ENCODE assay signal across 7 mouse cellular contexts in the genomic region with DNA sequence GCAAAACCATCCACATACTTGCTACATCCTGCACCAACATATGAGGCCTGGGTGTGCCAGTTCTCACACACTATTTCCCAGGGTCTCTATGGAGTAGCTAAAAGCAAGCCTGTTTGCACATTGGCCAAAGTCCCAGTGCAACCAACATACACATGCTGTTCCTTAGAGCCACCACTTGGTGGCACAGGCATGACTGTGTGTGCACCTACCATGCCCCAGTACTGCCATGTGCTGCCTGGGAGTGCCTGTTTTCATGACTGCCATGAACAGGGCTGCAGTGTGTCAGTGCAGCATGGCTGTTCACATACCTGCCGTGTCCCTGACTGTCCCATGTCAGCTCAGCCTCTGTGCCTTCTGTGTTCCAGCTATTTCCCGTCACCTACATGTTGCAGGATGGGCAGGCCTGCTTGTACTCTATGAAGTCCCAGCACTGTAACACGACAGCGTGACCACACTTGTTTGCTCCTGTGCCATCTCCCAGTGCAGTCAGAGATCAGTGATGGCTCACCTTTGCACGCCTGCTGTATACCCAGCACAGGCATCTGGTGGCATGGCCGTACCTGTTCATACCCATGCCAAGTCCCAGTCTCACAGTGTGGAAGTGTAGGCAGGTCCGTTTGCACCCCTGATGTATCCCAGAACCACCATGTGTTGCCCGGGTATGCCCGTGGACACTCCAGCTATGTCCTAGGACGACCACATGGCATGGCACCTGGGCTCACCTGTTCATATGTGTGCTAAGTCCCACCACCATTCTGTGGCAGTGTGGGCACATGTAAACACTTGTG. TPM values are rescaled to one million over a fixed set of nuclear protein-coding genes. Genes with fewer than 3 reads are reported as not detected.
DNase-seq lines count a peak whose midpoint lies in the region; ATAC-seq and TF ChIP-seq lines count a peak whose summit lies in the region.

No protein-coding gene starts in this region.

- TF ChIP-seq POLR2A in limb, embryonic 14.5 days (IDR thresholded peaks at IDR 0.05; ENCODE audit: borderline replicate concordance, extremely low read depth, insufficient read depth, insufficient read length): no peak

- intact Hi-C loops in gastrocnemius, postnatal 14 days (cut with DNase I; ENCODE audit: low total_unique reads): loop anchor here (5.0 kb wide), 1 partner anchor 215 kb away; no protein-coding TSS in a partner anchor

- no peaks in the 10 kb centered on the region for H3K4me1 ChIP-seq in neural tube, embryonic 11.5 days (ENCODE audit: control insufficient read depth, insufficient read depth, low read length)
- peaks cover 7% of the 10 kb centered on the region for H3K4me1 ChIP-seq in forebrain, embryonic 16.5 days (replicated peaks; ENCODE audit: control insufficient read depth, insufficient read depth, low read length)
- H3K4me1 ChIP-seq in limb, embryonic 14.5 days (ENCODE audit: control insufficient read depth, insufficient read depth, low read length): no peaks in the 10 kb centered on the region
- H3K4me1 ChIP-seq in midbrain, postnatal 0 days (ENCODE audit: insufficient read depth, low read length): no peaks in the 10 kb centered on the region

- peak; percentile 56 for DNase-seq in neural tube, embryonic 11.5 days (ENCODE audit: low spot score)
- no peak for DNase-seq in neural tube, embryonic 10.5 days (ENCODE audit: extremely low spot score, low spot score)
- peak; percentile 50 for DNase-seq in adipocyte (ENCODE audit: low spot score)
- DNase-seq in limb, embryonic 14.5 days (ENCODE audit: low spot score): peak; percentile 52
- peak; percentile 79 for DNase-seq in midbrain, postnatal 0 days (ENCODE audit: low spot score)
- DNase-seq in gastrocnemius, postnatal 14 days: no peak

- ATAC-seq in neural tube, embryonic 11.5 days (ENCODE audit: insufficient read depth, low FRiP score, low TSS enrichment): peak; percentile 56
- peak; percentile 55 for ATAC-seq in forebrain, embryonic 16.5 days
- no peak; the same call in 1 of the 2 replicates for ATAC-seq in limb, embryonic 14.5 days (ENCODE audit: low FRiP score, low read depth)
- ATAC-seq in midbrain, postnatal 0 days (ENCODE audit: low FRiP score): no peak

- TF ChIP-seq CTCF in midbrain, postnatal 0 days (IDR thresholded peaks at IDR 0.05): peak; percentile 79

- no peak overlapping the region for H3K4me2 ChIP-seq in neural tube, embryonic 11.5 days (ENCODE audit: low read depth)
- no peak overlapping the region for H3K4me2 ChIP-seq in forebrain, embryonic 16.5 days (ENCODE audit: low read length)
- no peak overlapping the region for H3K4me2 ChIP-seq in limb, embryonic 14.5 days (replicated peaks; ENCODE audit: low read depth, low read length, severe bottlenecking)
- H3K4me2 ChIP-seq in midbrain, postnatal 0 days (ENCODE audit: low read depth, low read length, poor library complexity, severe bottlenecking): no peak overlapping the region

- H3K4me3 ChIP-seq in neural tube, embryonic 11.5 days (ENCODE audit: low read depth, low read length): no peak overlapping the region
- H3K4me3 ChIP-seq in forebrain, embryonic 16.5 days (replicated peaks; ENCODE audit: low read length): no peak overlapping the region
- no peak overlapping the region for H3K4me3 ChIP-seq in limb, embryonic 14.5 days (replicated peaks; ENCODE audit: low read length)
- H3K4me3 ChIP-seq in midbrain, postnatal 0 days (ENCODE audit: low read depth, low read length): no peak overlapping the region

- 79% methylated on average over 10 of the region's 10 CpGs for WGBS in neural tube, embryonic 11.5 days
- 80% methylated on average over 10 of the region's 10 CpGs for WGBS in forebrain, embryonic 16.5 days
- 78% methylated on average over 10 of the region's 10 CpGs for WGBS in limb, embryonic 14.5 days
- WGBS in midbrain, postnatal 0 days: 79% methylated on average over 10 of the region's 10 CpGs

- H3K36me3 ChIP-seq in neural tube, embryonic 11.5 days (ENCODE audit: control insufficient read depth, insufficient read depth, low read length): no peaks in the 10 kb centered on the region
- H3K36me3 ChIP-seq in forebrain, embryonic 16.5 days (ENCODE audit: control insufficient read depth, insufficient read depth): no peaks in the 10 kb centered on the region
- no peaks in the 10 kb centered on the region for H3K36me3 ChIP-seq in limb, embryonic 14.5 days (ENCODE audit: control insufficient read depth, insufficient read depth, low read length)
- no peaks in the 10 kb centered on the region for H3K36me3 ChIP-seq in midbrain, postnatal 0 days (ENCODE audit: insufficient read depth, low read length)

- no peaks in the 10 kb centered on the region for H3K9me3 ChIP-seq in neural tube, embryonic 11.5 days (ENCODE audit: control insufficient read depth, low read length)
- H3K9me3 ChIP-seq in forebrain, embryonic 16.5 days (ENCODE audit: control insufficient read depth, low read length): no peaks in the 10 kb centered on the region
- H3K9me3 ChIP-seq in limb, embryonic 14.5 days (ENCODE audit: control insufficient read depth, low read length): no peaks in the 10 kb centered on the region
- H3K9me3 ChIP-seq in midbrain, postnatal 0 days (ENCODE audit: low read length): no peaks in the 10 kb centered on the region

- H3K27me3 ChIP-seq in neural tube, embryonic 11.5 days (ENCODE audit: control insufficient read depth, insufficient read depth, low read length): no peaks in the 10 kb centered on the region
- H3K27me3 ChIP-seq in forebrain, embryonic 16.5 days (replicated peaks; ENCODE audit: control insufficient read depth, insufficient read depth, low read length): no peaks in the 10 kb centered on the region
- no peaks in the 10 kb centered on the region for H3K27me3 ChIP-seq in limb, embryonic 14.5 days (ENCODE audit: control insufficient read depth, insufficient read depth, low read length)
- H3K27me3 ChIP-seq in midbrain, postnatal 0 days (ENCODE audit: insufficient read depth, low read length): no peaks in the 10 kb centered on the region

- no peak overlapping the region for H3K9ac ChIP-seq in neural tube, embryonic 11.5 days (ENCODE audit: low read length)
- no peak overlapping the region for H3K9ac ChIP-seq in forebrain, embryonic 16.5 days (replicated peaks; ENCODE audit: low read depth, low read length)
- H3K9ac ChIP-seq in limb, embryonic 14.5 days (ENCODE audit: low read depth, low read length, severe bottlenecking): no peak overlapping the region
- H3K9ac ChIP-seq in midbrain, postnatal 0 days (replicated peaks; ENCODE audit: low read length, poor library complexity, severe bottlenecking): no peak overlapping the region

- no peak overlapping the region for H3K27ac ChIP-seq in neural tube, embryonic 11.5 days (ENCODE audit: low read depth, low read length)
- H3K27ac ChIP-seq in forebrain, embryonic 16.5 days (ENCODE audit: low read length): no peak overlapping the region
- H3K27ac ChIP-seq in limb, embryonic 14.5 days (replicated peaks; ENCODE audit: low read depth, low read length): no peak overlapping the region
- no peak overlapping the region for H3K27ac ChIP-seq in midbrain, postnatal 0 days (ENCODE audit: low read depth, low read length)

RNA-seq across cellular contexts. Expression of gene Gnaz, which starts 29.8 kb away (rescaled TPM):
- 14.7 and 16.0 TPM in 2 replicates for polyA plus RNA-seq in neural tube, embryonic 11.5 days (2014; fragmentation: Nextera tagmentation; extraction: Ambion mirVana)
- 43.9 and 54.3 TPM in 2 replicates for polyA plus RNA-seq in forebrain, embryonic 16.5 days (2015; fragmentation: Nextera tagmentation; extraction: Ambion mirVana)
- polyA plus RNA-seq in limb, embryonic 14.5 days (2012; rRNA removed): 2.1 and 3.1 TPM in 2 replicates
- 2.9 and 3.0 TPM in 2 replicates for polyA plus RNA-seq in limb, embryonic 14.5 days (2014; fragmentation: Nextera tagmentation; extraction: Ambion mirVana)
- 217 and 219 TPM in 2 replicates for total RNA-seq in midbrain, postnatal 0 days (2014; rRNA removed)
- polyA plus RNA-seq in midbrain, postnatal 0 days (2015; fragmentation: Nextera tagmentation; extraction: Ambion mirVana): 132 and 133 TPM in 2 replicates
- 1 to 10 TPM in 1 of 2 experiments, under 1 TPM in 1; 0.18 to 1.2 TPM for total RNA-seq in gastrocnemius, postnatal 14 days (2021)

Comparison
In these comparisons a context has a peak if more than half of its experiments do, and no peak if none do; other contexts are left out.
1. DNase-seq: peak in neural tube, embryonic 11.5 days (single experiment), adipocyte (single experiment), limb, embryonic 14.5 days (single experiment) and midbrain, postnatal 0 days (single experiment); none in neural tube, embryonic 10.5 days (single experiment) and gastrocnemius, postnatal 14 days (single experiment).
2. ATAC-seq: peak in neural tube, embryonic 11.5 days (single experiment) and forebrain, embryonic 16.5 days (single experiment); none in limb, embryonic 14.5 days (single experiment) and midbrain, postnatal 0 days (single experiment).